Mouse (Mus musculus): ENCODE measurements around the gene Tnxb.

Tnxb gene

DNA sequence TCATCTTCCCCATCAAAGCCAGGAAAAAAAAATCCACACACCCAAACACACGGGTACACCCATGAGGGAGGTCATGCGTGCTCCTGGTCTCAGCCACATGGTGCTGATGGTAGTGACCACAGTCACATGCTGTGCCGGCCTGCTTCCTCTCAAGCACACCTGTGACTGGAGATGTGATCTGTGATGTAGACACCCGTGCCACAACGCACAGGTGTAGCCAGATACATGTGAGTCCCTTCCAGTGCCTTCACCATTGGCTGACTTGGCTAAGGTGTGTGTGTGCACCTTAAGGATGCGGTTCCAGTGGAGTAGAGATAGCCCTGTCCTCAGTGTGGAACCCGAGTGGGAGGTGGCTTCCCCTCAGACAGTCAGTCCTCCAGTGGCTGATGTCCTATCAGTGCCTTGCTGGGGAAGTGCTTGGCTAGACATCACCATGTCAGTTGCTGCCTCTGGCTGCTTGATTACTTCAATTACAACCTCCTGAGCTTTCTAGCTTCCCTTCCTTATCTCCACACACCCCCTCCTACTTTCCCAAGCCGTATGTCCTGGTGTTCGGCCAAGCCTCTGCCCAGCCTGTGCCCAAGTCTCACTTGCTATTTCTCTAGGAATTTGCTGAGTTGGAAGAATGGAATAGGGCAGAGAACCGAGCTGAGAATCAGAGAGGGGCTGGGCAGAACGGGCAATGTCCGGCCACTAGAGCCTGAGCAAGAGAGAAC is 11.0 kb upstream of the Tnxb start:
- no peak for DNase-seq (ENCODE audit: low read depth, low spot score)

DNA sequence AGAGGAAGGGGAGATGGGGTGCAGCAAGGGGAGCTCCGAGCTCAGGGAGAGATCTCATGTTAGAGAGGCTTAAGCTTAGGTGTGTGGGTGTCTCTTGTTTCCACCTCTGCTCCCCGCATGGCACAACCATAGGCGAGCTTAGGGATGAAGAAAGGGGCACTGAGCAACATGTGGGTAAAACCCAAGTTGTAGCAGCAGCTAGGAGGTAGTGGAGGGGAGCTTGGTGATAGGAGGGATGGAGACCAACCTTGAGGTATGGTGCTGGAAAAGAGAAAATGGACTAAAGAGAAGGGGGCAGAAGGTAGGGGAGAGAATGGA is 10.5 kb upstream of the Tnxb start:
- no peak for DNase-seq (ENCODE audit: low read depth, low spot score)

DNA sequence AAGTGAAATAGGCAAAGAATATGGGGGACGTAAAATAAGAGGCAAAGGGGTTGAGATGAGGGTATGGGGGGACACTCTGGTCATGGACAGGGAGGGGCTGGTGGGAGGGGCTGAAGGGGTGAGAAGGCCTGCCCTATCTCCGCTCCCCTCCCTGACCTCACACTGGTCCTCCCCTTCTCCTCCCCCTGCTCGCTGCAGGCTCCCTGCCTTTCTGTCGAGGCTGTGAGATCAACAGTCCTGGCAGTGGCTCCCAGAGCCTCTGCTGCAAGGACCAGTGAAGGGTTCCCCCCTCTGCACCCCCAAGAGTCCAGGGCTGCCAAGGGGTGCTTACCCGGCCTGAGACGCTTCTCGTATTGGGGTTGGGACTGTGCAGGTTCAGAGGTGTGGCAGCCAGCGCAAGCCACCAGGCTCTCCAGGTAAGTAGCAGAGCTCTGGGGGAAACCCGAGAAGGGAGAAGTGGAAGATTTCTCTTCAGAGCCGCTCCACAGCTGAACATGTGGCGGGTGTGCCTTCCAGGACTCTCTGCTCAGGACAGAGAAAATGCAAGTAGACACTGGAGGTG is 10.0 kb upstream of the Tnxb start:
- no peak for DNase-seq (ENCODE audit: low read depth, low spot score)

DNA sequence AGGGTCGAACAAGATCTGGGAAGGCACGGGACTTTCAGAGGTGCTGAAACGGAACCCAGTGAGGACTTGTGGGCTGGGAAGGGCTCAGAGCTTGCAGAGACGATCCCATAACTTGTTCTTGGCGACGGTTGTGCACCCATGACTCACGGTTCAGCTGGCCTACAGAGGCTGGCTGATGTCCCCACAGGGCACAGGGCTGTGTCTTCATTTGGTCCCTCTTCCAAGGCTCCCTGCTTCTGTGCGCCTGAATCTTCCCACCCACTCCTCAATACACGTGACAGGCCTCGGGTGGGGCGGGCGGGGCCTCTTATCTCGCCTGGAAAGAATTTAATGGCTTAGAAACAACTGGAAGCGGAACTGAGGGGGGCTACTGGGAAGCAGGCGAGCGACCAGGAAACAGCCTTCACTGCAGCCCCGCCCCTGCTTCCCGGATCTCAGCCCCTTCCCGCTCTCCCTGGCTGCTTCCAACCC is 9.2 kb upstream of the Tnxb start:
- DNase-seq (ENCODE audit: low read depth, low spot score) = no peak

DNA sequence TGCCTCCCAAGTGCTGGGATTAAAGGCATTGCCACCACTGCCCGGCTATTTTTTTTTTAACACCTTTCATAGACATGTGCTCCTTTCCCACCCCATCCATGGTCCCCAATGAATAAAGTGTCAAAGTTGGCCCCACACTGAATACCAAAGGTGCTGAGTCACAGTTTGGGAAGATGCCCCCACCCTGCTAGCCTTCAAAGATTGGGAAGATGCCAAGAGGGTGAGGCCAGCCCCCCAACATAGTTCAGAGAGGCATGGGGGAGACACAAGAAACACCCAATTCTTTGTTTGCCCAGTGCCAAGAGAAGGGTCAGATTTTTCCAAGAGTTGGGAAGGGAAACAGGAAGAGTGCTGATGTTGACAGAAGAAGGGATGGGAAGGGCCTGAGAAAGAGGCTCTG is 7.9 kb upstream of the Tnxb start:
- DNase-seq (ENCODE audit: low read depth, low spot score) = no peak

DNA sequence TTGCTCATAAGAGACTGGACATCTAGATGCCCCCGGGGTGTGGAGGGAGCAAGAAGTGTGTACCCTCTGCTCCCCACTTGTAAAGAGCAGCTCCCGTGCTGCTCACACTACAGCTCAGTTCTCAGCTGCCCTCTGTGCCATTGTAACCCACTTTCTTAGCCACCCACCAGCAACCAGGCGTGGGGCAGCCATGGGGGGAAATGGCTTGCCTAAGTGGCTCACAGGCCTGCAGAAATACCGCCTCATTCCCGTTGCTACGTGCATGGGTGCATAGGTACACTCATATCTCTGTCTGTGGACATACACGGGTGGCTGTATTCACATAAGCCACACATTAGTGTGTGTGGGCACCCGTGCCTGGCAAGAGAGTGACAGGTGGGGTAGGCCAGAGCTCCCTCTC is 7.4 kb upstream of the Tnxb start:
- no peak for DNase-seq (ENCODE audit: low read depth, low spot score)

DNA sequence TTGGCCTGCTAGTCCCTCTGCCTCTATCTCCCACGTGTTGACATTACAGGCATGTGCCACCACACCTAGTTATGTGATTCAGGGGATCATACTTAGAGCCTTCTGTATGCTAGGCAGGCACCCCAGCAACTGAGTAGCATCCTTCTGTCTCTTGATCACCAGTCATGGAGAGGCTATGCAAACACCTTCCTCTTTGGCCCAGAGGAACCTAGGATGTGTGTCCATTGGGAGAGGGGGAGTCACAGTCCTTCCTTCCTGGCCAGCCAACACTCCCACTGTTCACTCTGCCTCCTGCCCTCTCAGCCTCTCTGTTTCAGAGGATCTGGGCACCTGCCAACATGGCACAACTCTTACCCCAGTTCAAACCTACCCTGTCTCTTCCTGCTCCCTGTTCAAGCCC is 6.8 kb upstream of the Tnxb start:
- DNase-seq (ENCODE audit: low read depth, low spot score) = no peak

DNA sequence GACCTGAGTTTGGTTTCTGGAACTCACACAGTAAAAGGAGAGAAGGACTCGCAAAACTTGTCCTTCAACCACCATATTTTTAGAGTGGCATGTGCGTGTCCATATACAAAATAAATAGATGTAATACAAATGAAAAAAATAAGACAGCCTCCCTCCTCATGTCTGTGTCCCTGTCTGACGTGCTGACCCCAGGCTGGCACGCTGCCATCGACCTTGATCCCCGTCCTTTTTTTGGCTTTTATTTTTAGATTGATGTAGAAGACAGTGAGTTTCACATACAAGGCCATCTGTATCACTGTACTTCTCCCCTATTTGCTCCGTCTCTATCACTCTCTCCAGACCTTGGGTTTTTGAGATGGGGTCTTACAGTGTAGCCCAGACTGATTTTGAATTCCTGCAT is 5.9 kb upstream of the Tnxb start:
- no peak for DNase-seq (ENCODE audit: low read depth, low spot score)

DNA sequence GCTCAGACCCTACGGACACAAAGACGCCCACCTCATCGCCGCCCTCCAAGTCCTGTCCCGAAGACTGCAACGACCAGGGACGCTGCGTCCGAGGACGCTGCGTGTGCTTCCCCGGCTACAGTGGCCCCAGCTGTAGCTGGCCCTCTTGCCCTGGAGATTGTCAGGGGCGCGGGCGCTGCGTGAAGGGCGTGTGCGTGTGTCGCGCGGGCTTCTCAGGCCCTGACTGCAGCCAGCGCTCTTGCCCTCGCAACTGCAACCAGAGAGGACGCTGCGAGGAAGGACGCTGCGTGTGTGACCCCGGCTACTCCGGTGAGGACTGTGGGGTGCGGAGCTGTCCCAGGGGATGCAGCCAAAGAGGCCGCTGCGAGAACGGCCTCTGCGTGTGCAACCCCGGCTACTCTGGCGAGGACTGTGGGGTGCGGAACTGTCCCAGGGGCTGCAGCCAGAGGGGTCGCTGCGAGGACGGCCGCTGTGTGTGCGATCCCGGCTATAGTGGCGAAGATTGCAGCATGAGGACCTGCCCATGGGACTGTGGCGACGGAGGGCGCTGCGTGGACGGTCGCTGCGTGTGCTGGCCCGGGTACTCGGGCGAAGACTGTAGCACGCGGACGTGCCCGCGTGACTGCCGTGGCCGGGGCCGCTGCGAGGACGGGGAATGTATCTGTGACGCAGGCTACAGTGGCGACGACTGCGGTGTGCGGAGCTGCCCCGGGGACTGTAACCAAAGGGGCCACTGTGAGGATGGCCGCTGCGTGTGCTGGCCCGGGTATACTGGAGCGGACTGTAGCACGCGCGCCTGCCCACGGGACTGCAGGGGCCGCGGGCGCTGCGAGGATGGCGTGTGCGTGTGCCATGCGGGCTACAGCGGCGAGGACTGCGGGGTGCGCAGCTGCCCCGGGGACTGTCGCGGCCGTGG is 1.1 kb downstream of the Tnxb start:
- DNase-seq (ENCODE audit: low read depth, low spot score) = no peak

DNA sequence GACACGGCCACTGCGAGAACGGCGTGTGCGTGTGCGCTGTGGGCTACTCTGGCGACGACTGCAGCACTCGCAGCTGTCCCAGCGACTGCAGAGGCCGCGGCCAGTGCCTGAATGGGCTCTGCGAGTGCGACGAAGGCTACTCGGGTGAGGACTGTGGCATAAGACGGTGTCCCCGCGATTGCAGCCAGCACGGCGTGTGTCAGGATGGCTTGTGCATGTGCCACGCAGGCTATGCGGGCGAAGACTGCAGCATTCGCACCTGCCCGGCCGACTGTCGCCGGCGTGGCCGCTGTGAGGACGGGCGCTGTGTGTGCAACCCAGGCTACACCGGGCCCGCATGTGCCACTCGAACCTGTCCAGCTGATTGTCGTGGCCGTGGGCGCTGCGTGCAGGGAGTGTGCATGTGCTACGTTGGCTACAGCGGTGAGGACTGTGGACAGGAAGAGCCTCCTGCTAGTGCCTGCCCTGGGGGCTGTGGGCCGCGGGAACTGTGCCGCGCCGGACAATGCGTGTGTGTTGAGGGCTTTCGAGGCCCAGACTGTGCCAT is 2.0 kb downstream of the Tnxb start:
- no peak for DNase-seq (ENCODE audit: low read depth, low spot score)

DNA sequence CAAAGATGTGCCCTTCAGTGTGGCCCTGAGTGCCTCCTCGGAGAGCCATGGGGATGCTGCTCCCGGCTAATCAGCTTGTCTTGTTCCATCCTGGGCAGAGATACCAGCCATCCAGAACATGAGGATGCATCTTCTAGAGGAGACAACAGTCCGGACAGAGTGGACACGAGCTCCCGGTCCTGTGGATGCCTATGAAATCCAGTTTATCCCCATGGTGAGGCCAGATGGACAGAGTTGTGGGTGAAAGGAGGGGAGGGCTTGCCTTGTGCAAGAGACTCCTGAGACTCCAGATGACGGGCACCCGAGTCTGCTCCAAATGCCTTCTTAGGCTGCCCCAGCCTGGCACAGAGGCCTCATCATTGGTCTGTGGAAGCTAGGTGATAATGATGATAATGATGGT is 2.8 kb downstream of the Tnxb start:
- DNase-seq (ENCODE audit: low read depth, low spot score) = no peak

DNA sequence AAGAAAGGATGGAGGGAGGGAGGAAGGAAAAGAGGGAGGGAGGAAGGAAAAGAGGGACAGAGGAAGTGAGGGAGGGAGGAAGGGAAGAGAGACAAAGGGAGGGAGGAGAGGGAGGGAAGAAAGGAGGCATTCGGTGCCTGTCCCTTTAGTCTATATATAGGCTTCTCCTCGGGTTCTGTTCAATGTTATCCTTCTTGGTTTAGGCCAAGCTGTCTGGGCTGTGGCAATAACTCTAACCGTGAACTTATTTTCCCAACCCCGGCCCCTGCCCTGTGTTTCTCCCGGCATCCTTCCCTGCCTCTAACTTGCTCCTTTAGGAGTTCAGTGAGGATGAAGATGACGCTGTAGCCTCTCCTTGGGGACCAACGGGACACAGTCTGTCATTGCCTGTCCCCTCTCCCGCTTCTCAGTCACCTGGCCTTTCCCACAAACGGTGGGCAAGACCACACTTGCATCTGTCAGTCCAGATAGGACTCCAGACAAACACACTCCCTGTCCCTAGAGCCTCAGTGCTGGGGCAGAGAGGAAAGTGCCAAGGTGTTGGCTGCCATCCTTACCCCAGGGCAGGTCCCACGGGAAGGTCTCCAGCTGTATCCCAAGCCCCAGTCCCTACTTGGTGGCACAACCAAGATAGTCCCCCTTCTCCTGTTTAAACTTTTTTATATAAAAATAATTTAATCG is 4.3 kb downstream of the Tnxb start:
- no peak for DNase-seq (ENCODE audit: low read depth, low spot score)

DNA sequence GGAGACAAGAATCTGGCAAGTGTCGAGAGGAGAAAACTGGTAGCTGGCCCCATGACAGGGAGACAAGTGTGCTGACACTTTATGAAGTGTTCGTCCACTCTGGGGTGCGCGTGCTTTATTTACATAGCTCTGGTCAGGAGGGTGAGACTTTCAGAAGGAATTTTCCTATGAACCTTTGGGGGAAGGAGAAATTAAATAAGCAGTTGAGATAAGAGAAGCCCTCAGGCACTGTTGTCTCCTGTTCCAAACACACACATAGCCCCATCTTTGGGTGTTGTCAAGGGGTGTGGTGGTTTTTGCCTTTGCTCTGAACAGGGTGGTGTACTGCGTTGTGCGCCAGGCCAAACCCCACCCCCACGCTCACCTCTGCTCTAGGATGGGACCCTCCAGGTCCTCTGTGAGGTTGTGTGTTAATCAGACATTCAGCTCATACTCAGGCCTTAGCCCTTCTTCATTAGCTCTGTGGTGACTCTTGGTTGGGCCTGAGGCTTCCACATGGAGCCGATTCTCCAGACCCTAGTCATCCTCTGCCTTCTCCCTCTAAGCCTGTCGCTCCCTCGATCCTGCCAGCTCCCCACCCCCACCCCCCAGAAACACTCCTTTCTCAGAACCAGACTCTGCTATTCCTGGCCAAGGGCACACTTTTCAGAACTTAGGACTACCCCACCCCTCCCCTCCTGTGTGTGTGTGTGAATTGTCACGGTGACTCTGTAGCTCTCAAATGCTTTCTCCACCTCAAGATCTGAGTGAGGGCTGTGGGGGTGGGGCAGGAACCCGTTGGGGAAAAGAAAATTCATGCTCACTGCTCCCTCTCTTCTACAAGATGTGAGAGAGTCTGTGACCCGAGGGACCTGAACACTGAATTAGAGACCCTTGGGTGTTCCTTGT is 5.1 kb downstream of the Tnxb start:
- DNase-seq (ENCODE audit: low read depth, low spot score) = no peak

DNA sequence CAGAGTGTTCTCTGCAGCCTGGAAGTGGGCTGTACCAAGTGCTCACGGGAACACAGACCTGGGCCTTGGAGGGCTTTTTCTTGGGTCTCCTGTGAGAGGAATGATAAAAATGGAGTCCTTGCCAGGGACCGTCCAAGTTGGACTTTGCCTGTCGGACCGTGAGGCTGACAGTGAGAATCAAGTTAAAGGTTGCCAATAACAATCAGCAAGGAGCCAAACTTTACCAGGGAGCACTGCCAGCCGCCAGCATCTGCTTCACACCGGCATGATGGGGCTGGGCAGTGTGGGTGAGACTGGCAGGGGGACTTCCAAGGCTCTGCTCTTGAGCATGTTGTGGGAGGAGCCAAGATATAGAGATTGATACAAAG is 5.7 kb downstream of the Tnxb start:
- DNase-seq (ENCODE audit: low read depth, low spot score) = no peak

DNA sequence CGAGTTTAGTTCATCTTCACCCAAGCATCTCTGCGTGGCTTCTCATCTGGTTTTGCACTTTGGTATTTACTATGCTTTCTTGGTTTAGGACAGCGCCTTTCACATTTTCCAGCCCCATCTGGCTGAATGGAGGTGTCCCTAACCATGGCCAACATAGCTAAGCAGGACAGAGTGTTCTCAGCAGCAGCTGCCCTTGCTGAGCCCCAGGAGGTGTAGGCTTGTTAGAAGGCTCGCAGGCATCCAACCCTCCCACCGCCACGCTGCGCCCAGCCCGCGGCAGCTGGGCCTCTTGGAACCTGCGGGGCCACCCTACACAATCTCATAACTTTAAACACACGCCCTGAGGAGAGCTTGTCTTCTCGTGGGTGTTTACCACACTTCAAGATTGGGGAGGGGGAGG is 6.3 kb downstream of the Tnxb start:
- no peak for DNase-seq (ENCODE audit: low read depth, low spot score)

DNA sequence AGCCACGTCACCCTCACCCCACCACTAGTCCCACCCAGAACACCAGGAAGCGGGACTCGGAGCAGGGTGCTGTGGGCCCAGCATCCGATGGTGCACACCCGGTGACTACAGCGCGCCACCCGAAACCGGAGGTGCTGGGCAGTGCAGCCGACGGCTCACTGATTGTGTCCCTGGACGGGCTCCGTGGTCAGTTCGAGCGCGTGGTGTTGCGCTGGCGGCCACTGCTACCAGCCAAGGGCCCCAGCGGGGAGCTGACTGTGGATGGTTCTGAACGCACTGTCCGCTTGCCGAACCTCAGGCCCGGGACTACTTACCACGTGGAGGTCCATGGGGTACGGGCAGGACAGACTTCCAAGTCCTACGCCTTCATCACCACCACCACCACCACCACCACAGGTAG is 9.9 kb downstream of the Tnxb start:
- DNase-seq (ENCODE audit: low read depth, low spot score) = no peak

DNA sequence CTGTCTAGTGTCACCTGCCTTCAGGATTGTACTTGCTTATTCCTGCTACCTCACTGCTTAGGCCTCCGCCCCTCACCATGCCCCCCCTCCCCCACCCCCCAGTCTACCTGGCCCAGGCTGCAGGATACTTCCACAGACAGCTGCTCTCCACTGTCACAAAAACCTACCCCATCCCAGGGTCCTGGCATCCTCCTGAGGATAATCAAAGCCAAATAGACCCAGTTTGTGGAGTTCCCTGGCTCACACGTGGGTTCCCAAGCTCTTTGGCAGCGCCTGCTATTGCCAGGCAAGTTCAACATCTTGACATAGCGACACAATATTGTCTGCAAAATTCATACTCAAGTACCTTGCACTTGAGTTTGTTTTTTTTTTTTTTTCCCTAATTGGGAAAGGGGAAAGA is 10.3 kb downstream of the Tnxb start:
- DNase-seq (ENCODE audit: low read depth, low spot score) = no peak

DNA sequence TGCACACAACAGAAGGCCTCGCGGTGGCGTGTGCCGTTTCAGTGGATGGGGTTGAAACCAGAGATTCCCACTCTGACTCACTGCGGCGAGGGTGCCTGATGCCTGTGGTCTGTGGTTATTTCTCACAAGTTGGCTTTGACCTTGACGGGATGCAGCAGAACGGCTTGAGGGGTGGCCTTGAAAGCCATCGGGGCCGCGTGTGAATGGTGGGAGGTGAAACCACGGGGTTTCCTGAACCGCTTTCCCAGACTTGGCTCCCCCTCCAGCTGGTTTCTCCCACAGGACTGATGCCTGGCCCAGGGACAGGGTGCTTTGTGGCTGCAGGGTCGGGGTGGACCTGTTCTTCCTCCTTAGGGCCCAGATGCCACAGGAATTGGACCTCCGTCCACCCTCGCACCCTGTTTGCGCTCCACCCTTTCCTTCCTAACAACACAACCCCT is 10.8 kb downstream of the Tnxb start:
- DNase-seq (ENCODE audit: low read depth, low spot score) = no peak

DNA sequence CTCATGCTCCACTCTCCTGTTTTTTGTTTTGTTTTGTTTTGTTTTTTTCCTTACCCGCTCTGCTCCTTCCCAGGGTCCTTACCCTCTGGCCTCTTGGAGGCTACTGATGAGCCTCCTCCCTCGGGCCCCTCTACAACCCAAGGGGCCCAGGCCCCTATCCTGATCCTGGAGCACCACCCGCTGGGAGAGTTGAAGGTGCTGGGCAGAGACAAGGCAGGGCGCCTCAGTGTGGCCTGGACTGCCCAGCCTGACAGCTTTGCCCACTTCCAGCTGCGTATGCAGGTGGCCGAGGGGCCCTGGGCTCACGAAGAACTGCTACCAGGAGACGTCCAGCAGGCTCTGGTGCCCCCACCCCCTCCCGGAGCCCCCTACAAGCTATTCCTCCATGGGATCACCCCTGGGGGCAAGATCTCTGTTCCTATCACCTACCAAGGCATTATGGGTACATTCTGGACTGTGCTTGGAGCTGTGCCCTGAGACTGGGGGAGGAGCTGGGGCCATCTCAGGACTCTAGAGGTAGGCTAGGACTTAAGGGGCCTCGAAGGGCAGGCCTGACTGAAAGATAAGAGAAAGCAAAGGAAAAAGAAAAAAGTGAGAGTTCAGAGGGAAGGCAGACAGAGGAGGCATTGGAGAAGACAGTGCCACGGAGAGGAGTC is 11.7 kb downstream of the Tnxb start:
- no peak for DNase-seq (ENCODE audit: low read depth, low spot score)

DNA sequence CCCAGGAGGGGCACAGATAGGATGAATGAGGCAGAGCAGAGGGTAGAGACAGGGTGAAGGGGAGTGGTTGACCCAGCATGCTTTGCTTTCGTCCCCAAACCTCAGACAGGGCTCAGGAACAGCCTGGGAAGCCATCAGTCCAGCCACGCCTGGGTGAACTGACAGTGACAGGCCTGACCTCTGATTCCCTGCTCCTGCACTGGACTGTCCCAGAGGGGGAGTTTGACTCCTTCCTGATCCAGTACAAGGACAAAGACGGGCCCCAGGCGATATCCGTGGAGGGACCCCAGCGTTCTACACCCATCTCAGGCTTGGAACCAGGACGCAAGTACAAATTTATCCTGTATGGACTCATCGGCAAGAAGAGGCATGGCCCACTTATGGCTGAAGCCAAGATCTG is 12.8 kb downstream of the Tnxb start:
- no peak for DNase-seq (ENCODE audit: low read depth, low spot score)
